Mouse (Mus musculus) forebrain, embryonic 10.5 days (tissue): ENCODE results near the gene Il1rap. TPM values are rescaled to one million over a fixed set of nuclear protein-coding genes. Genes with fewer than 3 reads are reported as not detected.

Experiments used
- DNase-seq: peaks from one replicate; pipeline ENCODE4 v3.0.0-alpha.2; 2017; ENCODE audit warnings: low spot score; ENCODE audit errors: extremely low spot score
- H3K27ac ChIP-seq: fragments of 300-500 bp; sonication (generic); 2 replicates; pipeline ENCODE4 v1.5.1; 2016; ENCODE audit warnings: mild to moderate bottlenecking
- H3K27me3 ChIP-seq: fragments of 300-500 bp; sonication (generic); 2 replicates; pipeline ENCODE4 v1.6.1; 2016; ENCODE audit warnings: mild to moderate bottlenecking; ENCODE audit not compliant: poor library complexity, severe bottlenecking
- H3K36me3 ChIP-seq: fragments of 300-500 bp; sonication (generic); replicated peaks from 2 replicates; pipeline ENCODE4 v1.6.1; 2016; ENCODE audit warnings: mild to moderate bottlenecking, moderate library complexity
- H3K4me1 ChIP-seq: fragments of 300-500 bp; sonication (generic); 2 replicates; pipeline ENCODE4 v1.6.1; 2016
- H3K4me3 ChIP-seq: fragments of 300-500 bp; sonication (generic); 2 replicates; pipeline ENCODE4 v1.5.1; 2016; ENCODE audit warnings: mild to moderate bottlenecking, moderate library complexity
- H3K9me3 ChIP-seq: fragments of 300-500 bp; sonication (generic); 2 replicates; pipeline ENCODE4 v1.6.1; 2016; ENCODE audit warnings: mild to moderate bottlenecking, moderate library complexity
- WGBS: fragments of 180-500 bp; shearing (Covaris S2); methylation state at CpG from one replicate; pipeline ENCODE4 v1.1.7; 2016; 5-methylcytosine and 5-hydroxymethylcytosine counted together
- polyA plus RNA-seq: library from polyadenylated mRNA; unstranded; fragments of >200 nt; fragmentation: Nextera tagmentation; extraction: Ambion mirVana; gene quantifications from 2 replicates; pipeline ENCODE4 v1.2.1, GENCODE M21; 2016

Gene Il1rap
- polyA plus RNA-seq, 1 experiment from 2014 or later: 3.1 TPM

- no peak for DNase-seq
- Histone ChIP-seq H3K27ac (no peak overlapping the region), H3K4me3 (no peak overlapping the region), H3K27me3 (no peaks in the 10 kb centered on the region), H3K4me1 (no peaks in the 10 kb centered on the region), H3K9me3 (no peaks in the 10 kb centered on the region), H3K36me3 (no peaks in the 10 kb centered on the region)
- 94% methylated on average over 3 of the region's 3 CpGs for WGBS
These were observed 129.4 kb downstream of the Il1rap start for GRCm38 (mm10) chr16:26710922-26711321.

- H3K4me1 ChIP-seq: no peaks in the 10 kb centered on the region
- H3K36me3 ChIP-seq: no peaks in the 10 kb centered on the region
- H3K9me3 ChIP-seq: no peaks in the 10 kb centered on the region
- no peak overlapping the region for H3K27ac ChIP-seq
- no peak overlapping the region for H3K4me3 ChIP-seq
- 91% methylated on average over 5 of the region's 5 CpGs for WGBS
- DNase-seq: no peak
- no peaks in the 10 kb centered on the region for H3K27me3 ChIP-seq
These were observed 132.2 kb downstream of the Il1rap start for GRCm38 (mm10) chr16:26713538-26714316.

DNA sequence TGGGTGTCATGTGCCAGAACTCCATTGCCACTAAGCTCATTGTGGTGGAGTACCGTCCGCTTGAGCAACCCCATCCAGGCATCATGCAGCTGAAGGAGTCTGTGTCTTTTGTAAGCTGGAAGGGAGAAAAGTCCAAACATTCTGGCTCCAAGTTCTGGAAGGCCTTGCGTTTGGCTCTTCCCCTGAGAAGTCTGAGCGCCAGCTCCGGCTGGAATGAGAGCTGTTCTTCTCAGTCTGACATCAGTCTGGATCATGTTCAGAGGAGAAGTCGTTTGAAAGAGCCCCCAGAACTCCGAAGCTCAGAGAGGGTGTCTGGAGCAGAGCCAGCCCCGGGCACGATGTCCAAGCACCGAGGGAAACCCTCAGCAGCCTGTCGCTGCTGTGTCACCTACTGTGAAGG lies 141.0 kb downstream of the Il1rap start:
- DNase-seq: no peak
- Histone ChIP-seq H3K36me3 (no peaks in the 10 kb centered on the region), H3K4me1 (no peaks in the 10 kb centered on the region), H3K4me3 (no peak overlapping the region), H3K27ac (no peak overlapping the region), H3K27me3 (no peaks in the 10 kb centered on the region), H3K9me3 (no peaks in the 10 kb centered on the region)
- WGBS: 90% methylated on average over 11 of the region's 11 CpGs

DNA sequence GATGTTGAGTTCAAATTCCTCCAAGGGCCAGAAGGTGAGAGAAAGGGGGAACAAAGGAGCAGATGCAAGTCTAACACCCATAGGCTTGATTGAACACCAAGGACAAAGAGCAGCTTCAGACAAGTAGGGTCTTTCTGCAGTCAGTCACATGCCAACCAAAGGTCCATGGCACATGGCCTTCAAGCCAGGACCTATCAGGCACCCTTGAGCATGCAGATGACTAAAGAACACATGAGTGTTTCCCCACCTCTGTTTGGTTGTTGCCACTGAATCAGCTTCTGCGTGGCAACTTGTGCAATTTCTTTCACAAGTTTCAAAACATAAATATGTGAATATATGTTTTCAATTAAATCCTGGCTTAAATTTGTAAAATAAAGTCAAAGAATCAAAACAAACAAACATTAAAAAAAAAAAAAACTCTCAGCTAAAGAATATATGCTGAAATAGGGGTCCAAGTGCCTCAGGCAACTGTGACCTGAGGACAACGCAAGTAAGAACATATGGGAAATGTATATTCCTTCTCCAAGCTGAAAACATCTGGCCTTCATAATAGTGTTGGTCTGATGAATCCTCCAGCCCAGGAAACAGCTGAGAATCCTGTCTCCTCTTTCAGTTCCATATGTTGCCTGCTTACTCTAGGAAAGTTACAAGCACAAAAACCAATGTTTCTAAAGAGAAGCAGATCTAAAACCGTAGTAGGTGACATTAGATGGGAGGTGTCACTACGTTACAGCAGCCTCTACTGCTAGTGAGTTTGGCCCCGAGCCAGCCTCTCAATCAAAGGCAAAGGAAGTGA lies 142.6 kb downstream of the Il1rap start:
- Histone ChIP-seq H3K4me1 (no peaks in the 10 kb centered on the region), H3K36me3 (no peaks in the 10 kb centered on the region), H3K9me3 (no peaks in the 10 kb centered on the region), H3K4me3 (no peak overlapping the region), H3K27ac (no peak overlapping the region), H3K27me3 (no peaks in the 10 kb centered on the region)
- WGBS: 68% methylated on average over 5 of the region's 5 CpGs
- no peak for DNase-seq

- H3K36me3 ChIP-seq: no peaks in the 10 kb centered on the region
- no peak overlapping the region for H3K4me3 ChIP-seq
- WGBS: 82% methylated on average over 3 of the region's 3 CpGs
These were observed 146.6 kb downstream of the Il1rap start for GRCm38 (mm10) chr16:26728139-26728538.

GRCm38 (mm10) chr16:26730941-26731340 lies 149.4 kb downstream of the Il1rap start:
- no peaks in the 10 kb centered on the region for H3K36me3 ChIP-seq
- WGBS: 83% methylated on average over 1 of the region's 1 CpGs

More at GRCm38 (mm10) chr16:26728139-26728538, 146.6 kb downstream of the Il1rap start:
- Histone ChIP-seq H3K27ac (no peak overlapping the region), H3K9me3 (no peaks in the 10 kb centered on the region), H3K27me3 (no peaks in the 10 kb centered on the region), H3K4me1 (no peaks in the 10 kb centered on the region)
- no peak for DNase-seq

GRCm38 (mm10) chr16:26732566-26732965 lies 151.1 kb downstream of the Il1rap start:
- DNase-seq: no peak
- no peak overlapping the region for H3K27ac ChIP-seq
- no peaks in the 10 kb centered on the region for H3K4me1 ChIP-seq
- no peak overlapping the region for H3K4me3 ChIP-seq
- no peaks in the 10 kb centered on the region for H3K36me3 ChIP-seq
- H3K27me3 ChIP-seq: no peaks in the 10 kb centered on the region
- WGBS: 71% methylated on average over 3 of the region's 3 CpGs
- H3K9me3 ChIP-seq: no peaks in the 10 kb centered on the region

More at GRCm38 (mm10) chr16:26730941-26731340, 149.4 kb downstream of the Il1rap start:
- H3K27ac ChIP-seq: no peak overlapping the region
- H3K27me3 ChIP-seq: no peaks in the 10 kb centered on the region
- no peaks in the 10 kb centered on the region for H3K9me3 ChIP-seq
- H3K4me1 ChIP-seq: no peaks in the 10 kb centered on the region
- no peak overlapping the region for H3K4me3 ChIP-seq
- DNase-seq: no peak

- H3K9me3 ChIP-seq: no peaks in the 10 kb centered on the region
- 89% methylated on average over 5 of the region's 5 CpGs for WGBS
These were observed 174.1 kb downstream of the Il1rap start for GRCm38 (mm10) chr16:26755381-26756155.

DNA sequence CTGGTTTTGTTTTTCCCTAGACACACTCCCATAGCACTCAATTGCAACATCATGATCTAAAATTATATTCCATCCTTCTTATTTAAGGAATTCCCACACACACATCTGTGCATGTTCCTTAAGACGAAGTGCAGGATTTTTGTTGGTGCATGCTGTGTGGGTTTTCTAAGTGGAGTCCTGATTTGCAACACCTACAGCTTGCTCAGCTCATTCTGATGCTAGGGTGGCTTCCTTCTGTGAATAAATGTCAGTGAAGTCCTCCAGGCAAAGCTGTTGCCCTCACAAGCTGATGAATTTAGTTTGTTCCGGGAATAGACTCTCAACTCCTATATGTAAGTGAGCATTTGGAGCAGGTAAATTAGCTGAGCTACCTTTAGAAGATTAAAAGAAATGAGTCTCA lies 194.5 kb downstream of the Il1rap start:
- H3K4me1 ChIP-seq: no peaks in the 10 kb centered on the region
- H3K36me3 ChIP-seq: no peaks in the 10 kb centered on the region
- no peak for DNase-seq
- no peak overlapping the region for H3K27ac ChIP-seq
- no peaks in the 10 kb centered on the region for H3K9me3 ChIP-seq
- no peak overlapping the region for H3K4me3 ChIP-seq
- 91% methylated on average over 2 of the region's 2 CpGs for WGBS
- no peaks in the 10 kb centered on the region for H3K27me3 ChIP-seq

More at GRCm38 (mm10) chr16:26755381-26756155, 174.1 kb downstream of the Il1rap start:
- H3K36me3 ChIP-seq: no peaks in the 10 kb centered on the region
- DNase-seq: no peak
- H3K4me1 ChIP-seq: no peaks in the 10 kb centered on the region
- no peak overlapping the region for H3K27ac ChIP-seq
- H3K27me3 ChIP-seq: no peaks in the 10 kb centered on the region
- no peak overlapping the region for H3K4me3 ChIP-seq

DNA sequence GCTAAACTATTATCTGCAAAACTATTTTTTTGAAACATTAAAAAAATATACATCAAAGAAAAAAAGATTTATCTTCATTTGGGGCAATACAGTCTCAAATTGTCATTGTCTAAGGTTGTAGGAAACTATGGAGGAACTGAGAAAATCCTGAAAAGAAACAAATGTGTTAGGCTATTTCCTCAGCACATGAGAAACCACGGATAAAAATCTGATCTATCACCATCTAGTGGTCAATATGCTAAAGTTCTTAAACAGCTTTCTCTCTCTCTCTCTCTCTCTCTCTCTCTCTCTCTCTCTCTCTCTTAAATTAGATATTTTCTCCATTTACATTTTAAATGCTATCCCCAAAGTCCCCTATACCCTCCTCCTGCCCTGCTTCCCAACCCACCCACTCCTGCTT lies 195.6 kb downstream of the Il1rap start:
- no peak overlapping the region for H3K4me3 ChIP-seq
- no peaks in the 10 kb centered on the region for H3K4me1 ChIP-seq
- no peaks in the 10 kb centered on the region for H3K36me3 ChIP-seq
- H3K9me3 ChIP-seq: no peaks in the 10 kb centered on the region
- WGBS: 26% methylated on average over 1 of the region's 1 CpGs
- no peaks in the 10 kb centered on the region for H3K27me3 ChIP-seq
- no peak overlapping the region for H3K27ac ChIP-seq
- no peak for DNase-seq
